Mouse (Mus musculus) Muller cell, postnatal 12 days (primary cell): ENCODE measurements around the gene Foxk2.

ENCODE experiments used
- DNase-seq: peaks from one replicate; pipeline ENCODE4 v3.0.0-alpha.2; 2015; ENCODE audit errors: inconsistent ontology term

Foxk2 gene

DNA sequence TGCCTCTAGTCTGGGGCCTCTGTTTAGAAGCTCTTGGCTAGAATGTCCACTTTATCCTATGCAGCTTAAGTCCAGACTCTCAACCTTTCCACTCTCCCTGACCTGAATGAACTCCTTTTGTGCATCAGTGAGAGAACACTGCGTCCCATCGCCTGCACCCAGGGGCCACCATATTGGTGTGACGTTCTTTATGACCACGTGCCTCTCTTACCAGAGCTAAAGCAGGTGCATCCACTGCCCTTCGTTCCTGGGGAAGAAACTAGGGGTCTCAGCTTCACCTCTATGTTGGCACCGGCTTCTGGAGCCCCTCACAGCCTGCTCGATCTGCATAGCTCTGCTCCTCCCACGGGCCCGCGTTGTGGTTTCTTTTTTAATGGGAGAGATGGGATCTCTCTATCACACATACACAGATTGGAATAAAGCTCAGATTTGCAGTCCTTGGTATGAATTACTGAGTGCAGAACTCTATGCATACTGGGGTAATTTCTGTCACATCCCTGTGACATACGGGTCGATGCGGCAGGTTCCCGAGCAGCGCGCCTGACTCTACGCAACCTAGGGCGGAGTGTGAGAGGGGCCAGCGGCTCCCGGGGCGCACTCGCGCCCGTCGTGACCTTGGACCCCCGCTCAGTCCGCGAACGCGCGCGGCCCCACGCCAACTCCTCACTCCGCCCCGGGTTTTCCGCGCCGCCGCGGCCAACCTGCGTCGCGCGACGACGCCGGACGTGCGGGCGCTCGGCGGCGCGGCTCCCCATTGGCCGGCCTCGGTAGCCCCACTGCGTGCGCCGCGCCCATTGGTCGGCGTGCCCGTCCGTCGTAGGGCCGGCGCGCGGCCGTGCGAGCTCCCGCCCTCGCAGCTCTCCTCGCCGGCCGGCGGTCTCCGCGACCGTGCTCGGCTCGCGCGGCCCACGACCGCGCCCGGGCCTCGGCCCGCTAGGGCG lies at the start of gene Foxk2:
TSS of gene Foxk2 (plus strand) at position 831 of the 941 bp plus-strand sequence.
- peak; percentile 95 for DNase-seq

DNA sequence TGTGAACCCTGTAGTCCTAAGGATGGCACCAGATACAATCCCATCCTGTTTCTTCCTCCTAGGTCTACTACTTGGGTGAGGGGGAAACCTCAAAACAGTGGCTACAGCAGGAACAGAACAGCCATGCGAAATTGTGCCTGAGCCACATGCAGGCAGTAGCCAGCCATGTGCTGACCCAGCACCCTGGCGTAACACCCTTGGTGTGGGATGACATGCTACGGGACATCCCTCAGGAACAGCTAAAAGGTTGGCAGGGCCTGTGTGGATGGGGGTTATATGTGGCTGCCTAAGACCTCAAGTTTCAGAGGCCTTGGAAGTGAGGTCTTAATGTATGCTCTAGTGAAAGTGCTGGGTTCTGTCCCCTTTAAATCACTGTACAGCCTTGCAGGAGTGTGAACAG lies 43.0 kb upstream of the Foxk2 start:
- DNase-seq: no peak

DNA sequence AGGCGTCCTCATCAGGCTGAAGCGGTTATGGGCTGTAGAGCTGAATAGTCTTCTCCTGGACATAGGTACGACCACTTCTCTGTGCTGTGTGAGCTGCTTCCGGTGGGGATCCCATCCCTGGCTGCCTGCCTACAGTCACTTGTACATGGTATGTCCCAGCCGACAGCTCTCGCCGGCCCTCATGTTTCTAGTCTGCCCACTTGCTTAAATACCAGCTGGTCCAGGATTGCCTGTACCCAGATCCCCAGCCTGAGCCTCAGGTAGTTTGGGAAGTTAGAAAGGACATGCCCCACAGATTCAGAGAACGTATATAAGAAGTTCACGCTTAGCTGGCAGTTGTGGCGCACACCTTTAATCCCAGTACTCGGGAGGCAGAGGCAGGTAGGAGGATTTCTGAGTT lies 40.0 kb upstream of the Foxk2 start:
- DNase-seq: no peak

GRCm38 (mm10) chr11:121220771-121221170 lies 39.0 kb upstream of the Foxk2 start:
- no peak for DNase-seq

DNA sequence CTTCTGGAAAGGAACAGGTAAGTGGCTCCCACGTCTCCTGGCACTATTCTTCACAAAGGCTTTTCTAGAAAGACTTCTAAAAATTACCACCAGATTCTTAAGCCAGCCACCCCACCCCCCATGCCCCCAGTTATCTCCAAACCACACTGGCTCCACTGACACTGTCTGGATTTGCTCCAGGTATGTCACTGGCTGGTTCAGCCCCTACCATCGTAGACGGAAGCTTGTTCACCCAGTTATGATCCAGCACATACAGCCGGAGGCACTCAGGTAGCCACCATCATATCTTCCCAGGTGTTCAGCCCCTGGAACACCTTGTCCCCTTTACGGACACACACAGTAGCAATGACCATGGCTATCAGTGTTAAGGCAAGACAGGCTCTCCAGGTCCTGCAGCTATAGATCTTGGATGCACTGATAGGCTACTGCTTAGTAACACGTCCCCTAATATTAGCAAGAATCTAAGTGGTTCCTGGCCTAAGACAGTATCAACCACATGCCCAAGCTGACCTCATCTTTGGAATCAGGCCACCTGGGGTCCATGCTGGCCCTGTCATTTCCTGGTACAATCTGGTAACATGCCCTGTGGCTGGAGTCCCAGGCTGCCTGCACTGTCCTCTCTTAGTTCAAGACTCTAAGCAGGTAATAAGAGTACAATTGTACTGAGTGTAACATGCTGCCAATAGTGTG lies 38.3 kb upstream of the Foxk2 start:
- no peak for DNase-seq

DNA sequence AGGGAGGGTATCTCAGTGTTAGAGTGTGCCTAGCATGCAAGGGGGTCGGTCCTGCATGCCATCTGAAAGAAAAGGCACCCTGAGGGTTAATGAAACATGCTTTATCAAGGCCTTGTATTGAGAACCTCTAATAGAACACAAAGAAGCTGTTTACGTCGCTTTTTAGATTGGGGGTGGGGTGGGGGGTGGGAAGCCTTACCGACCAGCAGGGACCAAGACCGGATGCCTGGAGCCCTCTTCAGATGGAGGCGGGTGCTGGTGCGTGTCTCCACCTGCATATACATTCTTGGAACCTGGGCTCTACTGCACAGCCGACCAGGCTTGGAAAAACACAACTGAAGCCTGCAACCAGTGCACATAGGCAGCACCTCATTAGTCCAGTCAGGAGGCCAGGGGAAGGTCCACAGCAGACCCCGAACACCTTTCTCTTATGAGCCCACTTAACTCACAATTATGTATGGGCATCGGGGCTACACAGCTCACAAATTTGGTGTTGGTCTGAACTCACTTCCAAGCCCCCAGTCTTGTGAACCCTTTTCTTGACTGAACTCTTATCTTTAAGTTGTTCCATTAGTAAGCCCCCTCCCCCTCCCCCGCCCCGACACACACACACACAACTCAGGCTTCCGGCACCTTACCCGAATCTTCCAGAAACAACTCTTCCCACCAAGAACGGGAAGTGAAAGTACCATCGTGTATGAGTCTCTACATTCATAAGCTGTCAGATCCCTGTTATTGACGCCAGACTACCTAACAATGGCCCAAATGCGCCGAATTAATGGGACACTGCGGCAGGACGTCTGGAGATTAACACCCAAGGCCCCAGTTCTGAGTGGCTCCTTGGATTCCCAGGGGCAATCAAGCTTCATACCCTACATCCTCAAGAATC lies 31.4 kb upstream of the Foxk2 start:
- DNase-seq: no peak

DNA sequence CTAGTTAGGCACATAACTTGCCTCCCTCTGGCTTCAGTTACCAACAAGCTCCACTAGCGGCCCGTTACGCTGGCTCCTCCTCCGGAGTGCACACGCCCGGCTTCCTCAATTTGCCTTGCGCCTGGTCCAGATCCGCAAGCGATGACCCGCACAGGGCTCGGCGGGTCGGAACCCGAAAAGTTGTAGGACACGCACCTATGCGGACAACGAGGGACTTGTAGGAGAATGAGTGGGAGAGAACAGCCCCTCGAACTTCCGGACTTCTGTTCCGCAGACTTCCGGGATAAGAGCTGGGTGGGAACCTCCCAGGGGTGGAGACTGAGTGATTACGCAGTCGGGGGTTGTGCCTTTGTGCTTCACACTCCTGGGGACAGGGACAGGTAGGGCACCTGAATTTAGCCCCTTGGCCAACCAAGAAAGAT lies 30.8 kb upstream of the Foxk2 start, which contains the start of gene Cybc1:
TSS of gene Cybc1 (minus strand) at position 305 of the 422 bp plus-strand sequence.
- DNase-seq: peak; percentile 81

- DNase-seq: no peak
These were observed 28.6 kb upstream of the Foxk2 start for GRCm38 (mm10) chr11:121231191-121231590.

DNA sequence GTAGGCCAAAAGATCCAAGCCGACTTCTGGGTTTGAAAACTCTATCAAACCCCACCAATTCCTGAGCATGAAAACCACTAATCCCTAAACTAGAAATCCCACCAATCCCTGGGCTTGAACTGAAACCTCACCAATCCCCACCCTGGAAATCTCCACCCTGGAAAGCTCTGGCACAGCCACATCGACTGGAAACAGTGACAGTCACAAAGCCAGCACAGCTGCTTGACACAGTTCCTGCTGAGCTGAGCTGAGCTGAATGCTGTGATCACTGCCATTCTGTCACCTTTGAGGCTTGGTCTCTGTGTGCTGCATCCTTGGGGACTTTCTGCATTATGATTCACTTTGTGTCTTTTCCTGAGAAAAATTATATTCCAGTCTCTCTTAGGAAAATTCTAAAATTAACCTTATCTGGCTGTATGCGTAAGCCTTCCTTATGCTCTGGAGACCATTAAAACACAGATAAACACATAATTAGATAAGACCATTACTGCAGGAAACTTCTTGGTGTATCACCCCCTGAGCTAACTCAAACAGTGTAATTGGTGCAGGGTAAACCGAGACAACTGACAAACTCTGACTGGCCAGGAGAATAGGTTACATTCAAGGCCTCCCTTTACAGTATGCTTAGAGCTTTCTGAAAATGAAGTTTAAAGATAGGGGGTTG lies 28.0 kb upstream of the Foxk2 start:
- no peak for DNase-seq

DNA sequence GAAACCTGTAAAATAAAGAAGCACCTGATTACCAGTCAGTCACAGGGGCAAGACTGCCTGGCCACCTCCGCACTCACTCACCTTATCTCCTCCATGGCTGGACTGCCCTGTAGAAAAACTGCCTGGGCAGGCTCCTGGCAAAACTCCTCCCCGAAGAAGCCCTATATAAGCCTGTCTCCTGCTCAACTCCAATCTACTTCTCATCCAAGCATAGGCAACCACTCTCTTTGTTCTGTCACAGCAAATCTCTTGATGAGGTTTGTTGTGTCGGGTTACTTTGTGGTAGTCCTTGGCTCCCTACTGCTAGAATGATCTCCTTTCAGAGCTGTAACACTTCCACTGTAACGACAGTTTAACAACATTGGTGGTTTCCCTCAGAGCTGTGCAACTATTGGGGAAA lies 27.1 kb upstream of the Foxk2 start:
- peak; percentile 6 for DNase-seq

DNA sequence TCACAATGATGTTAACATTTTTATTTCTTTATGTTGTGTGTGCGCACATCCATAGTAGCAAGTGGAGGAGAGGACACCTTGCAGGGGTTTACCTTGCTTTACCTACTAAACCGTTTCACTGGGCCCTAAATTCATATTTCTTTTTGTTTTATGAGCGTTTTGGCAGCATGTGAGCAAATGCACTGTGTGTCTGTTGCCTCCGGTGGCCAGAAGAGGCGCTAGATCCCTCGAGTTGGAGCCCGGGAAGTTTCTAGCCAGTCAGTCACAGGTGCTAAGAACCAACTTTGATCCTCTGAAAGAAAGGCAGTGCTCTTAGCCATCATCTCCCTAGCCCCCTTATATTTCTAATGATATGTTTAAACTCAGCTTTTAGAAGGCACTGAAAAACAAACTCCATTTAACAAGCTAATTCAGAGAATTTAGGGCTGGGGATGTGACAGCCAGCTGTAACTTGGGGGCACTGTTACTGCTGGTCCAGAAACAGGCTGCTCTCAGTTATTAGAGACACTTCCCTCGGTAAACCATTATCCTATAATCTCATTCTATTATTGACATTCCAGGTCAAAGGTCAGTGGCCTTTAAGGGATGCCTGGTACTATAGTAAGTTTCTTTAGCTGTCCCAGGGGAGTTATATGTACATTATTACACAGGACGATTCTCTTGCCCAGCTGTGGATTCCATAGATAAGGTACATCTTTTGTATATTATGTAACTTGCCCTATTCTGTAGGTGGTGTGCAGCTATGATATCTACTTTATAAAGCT lies 24.1 kb upstream of the Foxk2 start:
- DNase-seq: no peak

DNA sequence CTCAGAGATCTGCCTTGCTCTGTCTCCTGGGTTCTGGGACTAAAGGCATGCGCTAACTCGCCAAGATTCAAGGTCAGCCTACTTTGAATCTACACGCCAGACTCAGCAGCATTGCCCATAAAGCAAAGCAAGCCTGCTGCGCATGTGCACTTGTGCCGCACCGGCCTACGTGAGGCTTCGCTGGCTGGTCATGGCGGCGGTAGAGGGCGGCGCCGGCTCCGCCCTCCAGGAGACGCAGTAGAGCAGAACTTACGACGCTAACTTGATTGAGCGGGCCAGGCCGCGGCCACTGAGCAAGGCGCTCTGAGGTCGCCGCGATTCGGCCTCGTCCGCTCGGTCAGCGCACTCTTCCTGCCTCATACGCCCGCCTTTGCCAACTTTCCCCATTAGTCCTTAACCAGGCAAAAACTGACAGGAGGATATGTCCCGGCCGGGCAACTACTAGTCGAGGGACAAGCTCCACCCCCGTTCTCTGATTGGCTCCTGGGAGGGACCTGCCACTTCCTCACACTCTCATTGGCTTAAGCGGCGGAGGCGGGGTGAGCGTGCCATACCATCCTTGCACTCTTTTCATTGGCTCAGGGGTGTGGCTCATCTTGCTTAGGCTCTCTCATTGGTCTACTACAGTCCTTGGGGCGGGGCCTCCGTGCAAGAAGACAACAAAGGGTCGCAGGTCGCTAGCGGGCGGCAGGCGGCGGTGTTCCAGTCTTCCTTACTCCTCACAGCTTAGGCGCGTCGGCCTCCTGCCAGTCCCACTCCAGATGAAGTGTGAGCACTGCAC lies 23.0 kb upstream of the Foxk2 start, which contains the start of gene Narf:
TSS of gene Narf (plus strand) at position 690 of the 781 bp plus-strand sequence.
- DNase-seq: peak; percentile 100

DNA sequence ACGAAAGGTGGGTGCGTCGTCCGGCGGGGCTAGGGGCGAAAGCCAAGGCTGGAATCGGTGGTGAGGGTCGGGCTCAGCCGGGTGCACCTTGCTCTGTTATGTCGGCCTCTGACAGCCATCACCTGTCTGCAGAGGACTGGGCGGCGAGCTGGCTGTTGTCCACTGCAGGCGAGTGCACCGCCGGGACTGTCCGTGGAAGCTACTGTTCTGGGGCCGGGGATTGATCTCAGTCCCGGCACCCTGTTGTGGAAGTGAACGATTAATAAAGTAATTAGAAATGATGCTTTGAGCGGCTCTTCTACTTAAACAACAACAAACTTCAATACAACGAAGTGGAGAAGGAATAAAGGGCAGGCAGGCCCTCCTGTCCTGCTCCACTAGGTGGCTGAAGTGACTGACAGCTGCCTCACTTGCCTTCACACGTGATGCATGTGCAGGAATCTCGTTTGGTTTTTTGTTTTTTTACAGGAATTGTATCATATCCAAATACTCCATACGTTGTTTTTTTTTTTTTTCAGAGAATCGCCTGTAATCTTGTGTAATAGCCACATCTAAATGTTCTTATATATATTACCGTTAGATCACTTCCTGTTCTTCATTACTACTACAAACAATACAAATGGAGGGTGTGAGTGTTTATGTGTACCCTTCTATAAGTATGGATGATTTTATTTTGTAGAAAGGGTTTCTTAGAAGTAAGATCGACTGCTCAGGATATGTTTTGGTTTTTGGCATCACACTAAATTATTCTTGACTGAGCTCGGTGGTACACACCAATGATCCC lies 22.3 kb upstream of the Foxk2 start:
- no peak for DNase-seq

DNA sequence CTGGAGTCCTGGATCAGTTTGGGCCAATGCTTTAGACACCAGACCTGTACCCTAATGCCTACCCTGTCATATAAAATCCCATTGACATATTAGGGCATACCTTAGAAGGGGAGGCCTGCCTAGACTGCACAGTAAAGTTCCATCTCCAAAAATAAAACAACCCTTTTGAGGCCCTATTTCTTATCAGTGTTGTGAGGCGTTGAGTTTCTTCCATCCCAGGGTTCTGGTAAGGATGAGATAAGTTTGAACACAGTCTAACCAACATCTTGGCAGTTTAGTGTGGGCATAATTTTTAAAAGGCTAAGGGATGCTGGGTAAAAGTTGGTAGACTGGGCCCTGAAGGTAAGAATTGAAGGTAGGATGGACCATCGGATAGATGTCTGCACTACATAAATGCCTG lies 20.1 kb upstream of the Foxk2 start:
- no peak for DNase-seq

DNA sequence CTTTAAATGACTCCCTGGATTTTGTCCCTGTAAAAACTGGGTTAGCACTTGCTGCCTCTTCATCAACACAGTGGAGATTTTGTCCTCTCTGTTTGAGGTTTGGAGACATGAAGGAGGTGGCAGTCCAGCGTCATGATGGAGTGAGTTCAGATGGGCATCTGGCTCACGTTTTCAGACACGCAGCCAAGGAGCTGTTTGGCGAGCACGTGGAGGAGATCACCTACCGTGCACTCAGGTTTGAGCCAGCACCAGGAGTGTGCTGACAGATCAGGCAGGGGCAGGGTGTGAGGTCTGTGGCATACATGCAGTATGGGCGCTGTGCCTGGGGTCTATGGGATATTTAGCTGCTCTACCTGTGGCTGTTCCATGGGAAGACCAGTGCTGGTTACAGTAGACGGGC lies 9.6 kb upstream of the Foxk2 start:
- no peak for DNase-seq

DNA sequence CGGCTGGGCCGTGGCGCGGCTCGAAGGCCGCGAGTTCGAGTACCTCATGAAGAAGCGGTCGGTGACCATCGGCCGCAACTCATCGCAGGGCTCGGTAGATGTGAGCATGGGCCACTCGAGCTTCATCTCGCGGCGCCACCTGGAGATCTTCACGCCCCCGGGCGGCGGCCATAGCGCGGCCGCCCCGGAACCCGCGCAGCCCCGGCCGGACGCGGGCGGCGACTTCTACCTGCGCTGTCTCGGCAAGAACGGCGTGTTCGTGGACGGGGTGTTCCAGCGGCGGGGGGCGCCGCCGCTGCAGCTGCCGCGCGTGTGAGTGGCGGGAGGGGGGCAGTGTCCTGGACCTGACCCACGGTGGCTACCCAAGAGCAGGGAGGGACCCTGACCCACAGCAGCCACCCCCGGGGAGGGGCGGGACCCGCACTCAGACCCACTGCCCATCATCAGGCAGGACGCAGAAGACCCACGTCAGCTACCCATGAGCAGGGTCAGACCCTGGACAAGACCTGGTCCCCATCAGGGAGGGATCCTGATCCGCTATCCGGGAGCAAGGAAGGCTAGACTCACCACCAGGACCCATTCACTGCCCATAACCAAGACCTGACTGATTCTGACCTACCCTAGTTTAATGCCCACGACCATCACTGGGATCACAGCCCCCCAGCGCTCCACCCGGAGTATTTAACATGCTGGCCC lies 569 bp downstream of the Foxk2 start:
- peak; percentile 37 for DNase-seq

DNA sequence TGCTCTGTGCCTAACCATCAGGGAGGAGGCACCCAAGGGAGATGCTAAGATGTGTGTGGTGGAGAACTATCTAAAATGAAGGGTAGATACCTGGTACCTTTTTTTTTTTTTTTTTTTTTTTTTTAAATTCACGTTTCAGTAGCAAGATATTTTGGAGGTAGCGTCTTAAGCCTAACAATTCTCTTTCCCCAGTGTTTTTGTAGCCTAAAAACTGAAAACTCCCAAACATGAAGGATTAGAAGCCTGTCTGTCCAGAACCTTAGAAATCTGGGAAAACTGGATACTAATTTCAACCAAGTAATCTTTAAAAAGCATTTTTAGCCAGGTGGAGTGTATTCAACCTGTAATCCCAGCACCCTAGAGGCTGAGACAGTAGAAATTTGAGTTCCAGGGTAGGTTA lies 1.3 kb downstream of the Foxk2 start:
- no peak for DNase-seq

- DNase-seq: no peak
These were observed 17.7 kb downstream of the Foxk2 start for GRCm38 (mm10) chr11:121277516-121277915.
